Mouse (Mus musculus): Measurements from ENCODE around the gene 4933428M09Rik. TPM values are rescaled to one million over a fixed set of nuclear protein-coding genes. Genes with fewer than 3 reads are reported as not detected.

4933428M09Rik gene
- total RNA-seq, 1 experiment = not detected

GRCm38 (mm10) chrX:139209829-139210225 lies 30.8 kb downstream of the 4933428M09Rik start, which contains the start of gene Mum1l1:
Gene Mum1l1 (plus strand): TSS chrX:139210042.
- H3K9ac ChIP-seq (ENCODE audit: insufficient read depth, low read depth, low read length, poor library complexity, severe bottlenecking) = peak within 1 kb of the TSS; percentile 57; the same call in 1 of the 2 replicates
- H3K36me3 ChIP-seq (ENCODE audit: control insufficient read depth, insufficient read depth, low read length, poor library complexity, severe bottlenecking) = no peaks in the 10 kb centered on the region
- no peak for TF ChIP-seq CHD2 (IDR thresholded peaks at IDR 0.05; ENCODE audit: low read depth, low read length)
- TF ChIP-seq MAFK (IDR thresholded peaks at IDR 0.05; ENCODE audit: insufficient read depth, low read depth, low read length) = no peak
- H3K4me3 ChIP-seq (ENCODE audit: insufficient read depth in 1 of 2, low read depth in 1 of 2, low read length in 2 of 2, poor library complexity in 1 of 2, severe bottlenecking in 1 of 2) = peak within 1 kb of the TSS; percentile 69 to 70
- no peak within 1 kb of the TSS for H3K27ac ChIP-seq (ENCODE audit: insufficient read depth, low read depth, low read length, poor library complexity, severe bottlenecking)
- peak; percentile 30 for DNase-seq (ENCODE audit: low read depth, low spot score)
- no peaks in the 10 kb centered on the region for H3K4me1 ChIP-seq (ENCODE audit: control insufficient read depth in 2 of 2, insufficient read depth in 2 of 2, low read length in 2 of 2, poor library complexity in 1 of 2)
- H3K9me3 ChIP-seq (ENCODE audit: control insufficient read depth, insufficient read depth, low read depth, low read length) = no peaks in the 10 kb centered on the region
- in situ Hi-C loops (cut with MboI; ENCODE audit: low sequenced_read_pairs in 2 of 2, unreplicated experiment in 2 of 2) = no loop called here

- in situ Hi-C loops (cut with MboI; ENCODE audit: low sequenced_read_pairs in 2 of 2, unreplicated experiment in 2 of 2) = no loop called here
- Histone ChIP-seq H3K36me3 (ENCODE audit: control insufficient read depth, insufficient read depth, low read length, poor library complexity, severe bottlenecking) (no peaks in the 10 kb centered on the region), H3K27ac (ENCODE audit: insufficient read depth, low read depth, low read length, poor library complexity, severe bottlenecking) (no peak overlapping the region), H3K9me3 (ENCODE audit: control insufficient read depth, insufficient read depth, low read depth, low read length) (no peaks in the 10 kb centered on the region), H3K4me1 (ENCODE audit: control insufficient read depth in 2 of 2, insufficient read depth in 2 of 2, low read length in 2 of 2, poor library complexity in 1 of 2) (no peaks in the 10 kb centered on the region), H3K9ac (ENCODE audit: insufficient read depth, low read depth, low read length, poor library complexity, severe bottlenecking) (no peak overlapping the region), H3K4me3 (ENCODE audit: insufficient read depth in 1 of 2, low read depth in 1 of 2, low read length in 2 of 2, poor library complexity in 1 of 2, severe bottlenecking in 1 of 2) (no peak overlapping the region)
- TF ChIP-seq MAFK (IDR thresholded peaks at IDR 0.05; ENCODE audit: insufficient read depth, low read depth, low read length) = no peak
- TF ChIP-seq HCFC1 (IDR thresholded peaks at IDR 0.05; ENCODE audit: borderline replicate concordance, insufficient read depth, low read length) = no peak
- TF ChIP-seq ZC3H11A (IDR thresholded peaks at IDR 0.05; ENCODE audit: borderline replicate concordance, low read depth, low read length) = no peak
- TF ChIP-seq ZNF384 (IDR thresholded peaks at IDR 0.05; ENCODE audit: low read depth, low read length) = no peak
- TF ChIP-seq CHD2 (IDR thresholded peaks at IDR 0.05; ENCODE audit: low read depth, low read length) = no peak
- no peak for DNase-seq (ENCODE audit: low read depth, low spot score)
Measured at GRCm38 (mm10) chrX:139214765-139215164, 35.7 kb downstream of the 4933428M09Rik start.

GRCm38 (mm10) chrX:139216409-139216808 lies 37.4 kb downstream of the 4933428M09Rik start:
- Histone ChIP-seq H3K9me3 (ENCODE audit: control insufficient read depth, insufficient read depth, low read depth, low read length) (no peaks in the 10 kb centered on the region), H3K4me1 (ENCODE audit: control insufficient read depth in 2 of 2, insufficient read depth in 2 of 2, low read length in 2 of 2, poor library complexity in 1 of 2) (no peaks in the 10 kb centered on the region), H3K36me3 (ENCODE audit: control insufficient read depth, insufficient read depth, low read length, poor library complexity, severe bottlenecking) (no peaks in the 10 kb centered on the region), H3K9ac (ENCODE audit: insufficient read depth, low read depth, low read length, poor library complexity, severe bottlenecking) (no peak overlapping the region), H3K4me3 (ENCODE audit: insufficient read depth in 1 of 2, low read depth in 1 of 2, low read length in 2 of 2, poor library complexity in 1 of 2, severe bottlenecking in 1 of 2) (no peak overlapping the region), H3K27ac (ENCODE audit: insufficient read depth, low read depth, low read length, poor library complexity, severe bottlenecking) (no peak overlapping the region)
- in situ Hi-C loops (cut with MboI; ENCODE audit: low sequenced_read_pairs in 2 of 2, unreplicated experiment in 2 of 2) = no loop called here
- no peak for TF ChIP-seq CHD2 (IDR thresholded peaks at IDR 0.05; ENCODE audit: low read depth, low read length)
- no peak for TF ChIP-seq ZC3H11A (IDR thresholded peaks at IDR 0.05; ENCODE audit: borderline replicate concordance, low read depth, low read length)
- no peak for TF ChIP-seq HCFC1 (IDR thresholded peaks at IDR 0.05; ENCODE audit: borderline replicate concordance, insufficient read depth, low read length)
- no peak for TF ChIP-seq MAFK (IDR thresholded peaks at IDR 0.05; ENCODE audit: insufficient read depth, low read depth, low read length)
- no peak for TF ChIP-seq ZNF384 (IDR thresholded peaks at IDR 0.05; ENCODE audit: low read depth, low read length)
- no peak for DNase-seq (ENCODE audit: low read depth, low spot score)

- in situ Hi-C loops (cut with MboI; ENCODE audit: low sequenced_read_pairs in 2 of 2, unreplicated experiment in 2 of 2) = no loop called here
- Histone ChIP-seq H3K4me3 (ENCODE audit: insufficient read depth in 1 of 2, low read depth in 1 of 2, low read length in 2 of 2, poor library complexity in 1 of 2, severe bottlenecking in 1 of 2) (peak overlapping the region; percentile 30 to 43; a peak in 3 of 4 replicates), H3K27ac (ENCODE audit: insufficient read depth, low read depth, low read length, poor library complexity, severe bottlenecking) (no peak overlapping the region), H3K36me3 (ENCODE audit: control insufficient read depth, insufficient read depth, low read length, poor library complexity, severe bottlenecking) (no peaks in the 10 kb centered on the region), H3K9ac (ENCODE audit: insufficient read depth, low read depth, low read length, poor library complexity, severe bottlenecking) (no peak overlapping the region; the same call in 1 of the 2 replicates), H3K9me3 (ENCODE audit: control insufficient read depth, insufficient read depth, low read depth, low read length) (no peaks in the 10 kb centered on the region), H3K4me1 (ENCODE audit: control insufficient read depth in 2 of 2, insufficient read depth in 2 of 2, low read length in 2 of 2, poor library complexity in 1 of 2) (no peaks in the 10 kb centered on the region)
- no peak for DNase-seq (ENCODE audit: low read depth, low spot score)
- TF ChIP-seq ZNF384 (IDR thresholded peaks at IDR 0.05; ENCODE audit: low read depth, low read length) (0 out of 2 replicates have a peak, but pooled peaks have one; percentile 33), HCFC1 (IDR thresholded peaks at IDR 0.05; ENCODE audit: borderline replicate concordance, insufficient read depth, low read length) (no peak)
Measured at GRCm38 (mm10) chrX:139216991-139217593, 38.1 kb downstream of the 4933428M09Rik start.

GRCm38 (mm10) chrX:139217776-139218175 lies 38.7 kb downstream of the 4933428M09Rik start:
- Histone ChIP-seq H3K36me3 (ENCODE audit: control insufficient read depth, insufficient read depth, low read length, poor library complexity, severe bottlenecking) (no peaks in the 10 kb centered on the region), H3K9ac (ENCODE audit: insufficient read depth, low read depth, low read length, poor library complexity, severe bottlenecking) (no peak overlapping the region), H3K4me1 (ENCODE audit: control insufficient read depth in 2 of 2, insufficient read depth in 2 of 2, low read length in 2 of 2, poor library complexity in 1 of 2) (no peaks in the 10 kb centered on the region), H3K4me3 (ENCODE audit: insufficient read depth in 1 of 2, low read depth in 1 of 2, low read length in 2 of 2, poor library complexity in 1 of 2, severe bottlenecking in 1 of 2) (no peak overlapping the region), H3K9me3 (ENCODE audit: control insufficient read depth, insufficient read depth, low read depth, low read length) (no peaks in the 10 kb centered on the region), H3K27ac (ENCODE audit: insufficient read depth, low read depth, low read length, poor library complexity, severe bottlenecking) (no peak overlapping the region)
- in situ Hi-C loops (cut with MboI; ENCODE audit: low sequenced_read_pairs in 2 of 2, unreplicated experiment in 2 of 2) = no loop called here
- TF ChIP-seq ZC3H11A (IDR thresholded peaks at IDR 0.05; ENCODE audit: borderline replicate concordance, low read depth, low read length) = no peak
- TF ChIP-seq HCFC1 (IDR thresholded peaks at IDR 0.05; ENCODE audit: borderline replicate concordance, insufficient read depth, low read length) = no peak
- no peak for TF ChIP-seq ZNF384 (IDR thresholded peaks at IDR 0.05; ENCODE audit: low read depth, low read length)
- no peak for TF ChIP-seq CHD2 (IDR thresholded peaks at IDR 0.05; ENCODE audit: low read depth, low read length)
- TF ChIP-seq MAFK (IDR thresholded peaks at IDR 0.05; ENCODE audit: insufficient read depth, low read depth, low read length) = no peak
- DNase-seq (ENCODE audit: low read depth, low spot score) = no peak

Data from ES-E14 (cell line).